Mouse (Mus musculus) erythroid progenitor cell, adult 5-6 weeks (primary cell): Measurements from ENCODE around the gene Sesn1. TPM values are rescaled to one million over a fixed set of nuclear protein-coding genes. Genes with fewer than 3 reads are reported as not detected.
A peak's percentile ranks its signal among the peaks of the same experiment; 100 is the strongest.
"Not testable (repeated sequence)": the region's sequence is repeated elsewhere in the genome, so short reads cannot be mapped to it uniquely, and the experiment has no call there.

Experiments used
- ATAC-seq: replicated peaks from 2 replicates; pipeline ENCODE4 v1.8.0; 2016; ENCODE audit warnings: moderate number of reproducible peaks, mild to moderate bottlenecking, moderate TSS enrichment, inconsistent platforms; ENCODE audit not compliant: poor library complexity, low FRiP score, severe bottlenecking
- total RNA-seq, 2 experiments: library from RNA; stranded (forward) in 1 of 2; stranded (reverse) in 1 of 2; fragments of 150-400 nt in 1 of 2; fragments of 186-747, 209-891 nt in 1 of 2; gene quantifications; 2 replicates each; pipeline versions ENCODE4 v1.2.3 to v1.2.4; 2015 to 2017; ENCODE audit warnings: low replicate concordance in 2 of 2

Gene Sesn1
- total RNA-seq, 2 experiments from 2014 or later, result 56.7 to 88.9 TPM

DNA sequence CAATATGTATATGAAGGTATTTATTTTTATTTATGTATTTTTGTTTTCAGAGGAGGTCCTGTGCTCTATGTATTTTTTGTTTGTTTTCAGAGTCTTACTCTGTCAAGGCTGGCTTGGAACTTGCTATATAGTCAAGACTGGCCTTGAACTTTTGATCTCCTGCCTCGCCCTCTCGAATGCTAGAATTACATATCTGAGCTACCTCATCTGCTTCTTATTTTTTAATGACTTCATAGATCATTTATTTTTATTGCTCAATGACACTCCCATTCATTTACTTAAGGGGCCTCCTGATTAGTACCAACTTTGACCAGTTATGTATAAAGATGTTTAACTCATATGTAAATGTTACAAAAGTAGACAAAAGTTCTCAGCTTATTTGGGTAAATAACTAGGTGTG is 87.1 kb downstream of the Sesn1 start:
- no peak for ATAC-seq

DNA sequence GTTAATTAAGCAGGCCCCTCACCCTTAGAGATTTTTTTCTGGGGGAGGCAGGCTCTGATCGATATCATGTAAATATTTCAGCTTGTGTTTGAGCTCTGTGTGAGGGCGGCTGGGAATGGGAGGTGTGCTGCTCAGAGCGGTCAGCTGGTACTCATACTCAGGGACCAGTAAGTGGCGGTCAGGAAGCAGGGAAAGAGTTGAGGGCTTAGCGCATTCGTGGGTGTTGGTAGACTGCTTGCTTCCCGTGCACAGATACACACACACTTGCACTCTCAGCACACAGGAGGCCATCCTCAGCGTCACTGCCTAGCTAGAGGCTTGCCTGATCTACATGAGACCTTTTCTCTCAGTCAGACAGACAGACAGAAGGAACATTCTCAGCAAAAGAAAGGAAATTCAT is 91.7 kb downstream of the Sesn1 start:
- no peak for ATAC-seq

DNA sequence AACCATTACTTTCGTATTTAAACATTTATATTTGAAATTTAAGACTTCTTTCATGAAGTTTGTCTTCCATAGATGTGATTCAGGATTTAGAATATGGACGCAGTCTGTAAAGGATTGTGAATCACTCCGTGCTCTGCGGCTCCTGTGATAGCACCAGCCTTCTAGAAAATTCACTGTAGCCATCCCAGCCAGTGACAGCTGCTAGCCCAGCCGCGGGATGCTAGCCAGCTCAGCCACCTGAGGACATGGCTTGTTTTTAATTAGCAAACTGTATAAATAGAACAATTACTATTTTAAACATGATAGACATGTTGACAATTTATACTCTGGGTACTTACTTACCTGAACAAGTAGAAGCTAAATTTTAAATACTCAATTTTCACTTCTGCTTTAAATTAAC is 92.1 kb downstream of the Sesn1 start:
- no peak for ATAC-seq

DNA sequence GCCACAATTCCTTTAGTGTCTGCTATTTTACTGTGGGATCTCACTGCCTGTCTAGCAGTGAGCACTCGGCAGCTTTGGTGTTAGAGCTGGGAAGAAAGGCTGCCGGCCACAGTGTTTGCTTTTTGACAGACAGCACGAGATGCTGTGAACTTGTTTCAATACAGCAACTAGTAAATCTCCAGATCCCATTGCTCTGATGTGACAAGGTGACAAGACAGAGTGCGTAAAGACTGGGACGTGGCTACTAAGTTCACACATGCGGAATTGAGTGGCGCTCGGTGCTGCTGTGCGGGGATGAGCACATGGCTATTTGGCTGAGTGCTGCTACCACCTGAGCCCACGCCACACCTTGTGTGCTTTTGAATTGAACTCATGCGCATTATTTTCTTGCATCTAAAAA is 97.7 kb downstream of the Sesn1 start:
- ATAC-seq, result no peak

DNA sequence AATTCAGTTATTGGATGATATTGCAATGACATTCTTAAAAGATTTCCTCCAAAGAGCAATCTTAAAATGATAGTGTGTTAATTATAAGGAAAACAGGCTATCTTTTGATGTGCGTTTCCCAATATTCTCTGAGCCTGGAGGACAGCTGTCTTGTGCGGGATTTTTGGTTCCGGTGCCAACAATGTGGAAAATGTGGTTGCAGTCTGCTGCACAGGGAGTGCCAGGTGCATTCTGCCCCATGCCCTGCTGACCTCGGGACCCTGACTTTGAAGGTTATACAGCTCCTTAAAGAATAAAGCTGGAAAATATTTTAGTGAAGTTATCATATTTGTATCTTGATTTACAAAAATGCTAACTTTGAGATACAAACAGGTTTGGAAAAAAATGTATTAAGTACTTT is 98.2 kb downstream of the Sesn1 start:
- ATAC-seq, result no peak

DNA sequence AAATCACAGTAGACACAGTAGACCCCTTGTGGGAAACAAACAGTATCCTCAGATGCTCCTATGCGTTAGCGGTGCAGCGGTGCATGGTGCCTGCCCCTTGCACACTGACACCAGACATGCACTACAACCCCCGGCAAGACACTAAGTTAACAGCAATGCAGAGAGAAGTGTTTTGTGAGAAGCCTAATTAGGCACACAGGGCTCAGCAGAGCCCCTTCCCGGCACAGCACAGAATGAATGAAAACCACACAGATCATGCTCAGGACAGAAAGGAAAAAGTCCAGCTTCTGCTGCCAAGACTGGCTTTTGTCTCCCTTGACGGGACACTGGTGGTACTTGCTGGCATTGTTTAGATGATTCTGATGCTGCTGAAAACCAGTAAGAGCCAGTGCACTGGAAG is 99.2 kb downstream of the Sesn1 start:
- ATAC-seq, result no peak

DNA sequence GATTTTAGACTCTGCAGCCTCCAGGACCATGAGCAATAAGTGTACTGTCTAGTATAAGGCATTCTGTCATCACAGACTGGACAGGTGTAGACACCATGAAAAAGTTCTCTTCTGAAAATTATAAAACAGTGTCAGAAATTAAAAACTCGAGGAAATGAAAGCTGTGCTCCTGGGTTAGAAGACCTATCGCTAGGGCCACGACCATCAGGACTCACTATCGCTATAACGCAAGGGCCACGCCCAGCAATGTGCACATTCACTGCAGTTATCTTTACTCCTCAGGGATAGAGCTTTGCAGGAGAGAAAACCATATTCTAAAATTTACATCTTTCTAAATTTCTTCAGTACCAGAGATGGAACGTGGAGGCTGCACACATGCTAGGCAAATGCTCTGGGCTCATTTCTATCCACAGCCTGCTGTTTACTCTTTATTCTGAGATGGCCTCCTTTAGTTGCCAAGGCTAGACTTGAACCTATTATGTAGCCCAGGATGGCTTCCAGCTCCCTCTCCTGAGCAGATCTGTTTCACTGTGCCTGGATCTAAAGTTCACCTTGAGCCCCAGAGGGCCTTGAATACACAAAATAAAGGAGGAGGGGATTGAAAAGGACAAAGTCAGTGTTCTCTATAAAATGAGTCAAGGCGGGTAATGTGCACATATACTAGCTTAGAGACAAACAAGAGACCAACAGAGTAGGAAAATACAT is 102.7 kb downstream of the Sesn1 start:
- peak; percentile 95 for ATAC-seq

DNA sequence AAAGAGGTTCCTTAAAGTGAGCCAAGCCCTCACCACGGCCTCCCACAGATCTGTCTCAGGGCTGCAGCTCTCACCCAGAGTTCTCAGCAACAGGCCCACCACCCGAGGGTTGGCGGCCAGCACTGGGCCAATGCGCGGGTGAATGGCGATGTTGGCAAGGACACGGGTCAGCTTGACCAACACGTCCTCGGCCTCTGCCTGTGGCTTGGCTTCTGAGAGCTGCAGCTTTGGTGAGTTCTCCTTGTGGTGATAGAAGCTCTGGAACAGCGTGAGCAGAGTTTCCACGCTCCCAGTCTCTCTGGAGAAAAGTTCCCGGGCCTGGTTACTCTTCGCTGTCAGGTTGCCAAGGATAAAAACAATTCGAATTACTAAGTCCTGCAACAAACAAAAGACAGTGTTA is 117.0 kb downstream of the Sesn1 start:
- no peak for ATAC-seq

DNA sequence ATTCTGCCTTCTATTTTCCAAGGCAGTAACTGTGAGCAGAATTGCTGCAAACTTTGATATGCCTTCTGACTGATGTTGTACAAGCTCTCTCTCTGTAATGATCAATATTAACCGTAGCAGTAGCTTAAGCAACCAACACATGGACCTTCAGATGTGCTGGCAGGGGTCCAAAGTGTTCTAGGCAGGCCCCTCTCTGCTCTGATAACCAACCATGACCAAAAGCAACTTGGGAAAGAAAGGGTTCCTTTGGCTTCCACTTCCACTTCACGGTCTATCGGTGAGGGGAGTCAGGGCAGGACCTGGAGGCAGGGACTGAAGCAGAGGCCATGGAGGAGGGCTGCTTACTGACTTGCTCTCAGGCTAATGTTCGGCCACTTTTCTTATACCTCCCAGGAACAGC is 121.2 kb downstream of the Sesn1 start:
- ATAC-seq, result no peak

DNA sequence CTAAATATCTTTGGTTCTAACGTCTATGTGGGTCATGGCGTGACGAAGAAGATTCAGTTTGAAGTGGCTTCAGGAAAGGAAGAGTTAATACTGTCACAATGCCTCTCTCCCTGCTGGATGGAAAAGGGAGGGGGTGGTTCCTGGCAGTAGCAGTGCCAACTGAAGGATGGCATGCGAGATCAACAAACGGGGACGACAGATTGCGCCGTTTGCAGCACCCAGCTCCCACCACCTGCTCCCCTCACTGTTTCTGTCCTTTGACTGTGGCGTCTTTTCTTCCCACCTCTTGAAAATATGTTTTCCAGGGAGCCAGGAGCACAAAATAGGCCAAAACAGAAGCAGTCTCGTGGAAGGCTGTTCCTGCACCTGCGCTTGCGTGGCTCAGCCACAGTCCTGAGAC is 122.2 kb downstream of the Sesn1 start:
- no peak for ATAC-seq

DNA sequence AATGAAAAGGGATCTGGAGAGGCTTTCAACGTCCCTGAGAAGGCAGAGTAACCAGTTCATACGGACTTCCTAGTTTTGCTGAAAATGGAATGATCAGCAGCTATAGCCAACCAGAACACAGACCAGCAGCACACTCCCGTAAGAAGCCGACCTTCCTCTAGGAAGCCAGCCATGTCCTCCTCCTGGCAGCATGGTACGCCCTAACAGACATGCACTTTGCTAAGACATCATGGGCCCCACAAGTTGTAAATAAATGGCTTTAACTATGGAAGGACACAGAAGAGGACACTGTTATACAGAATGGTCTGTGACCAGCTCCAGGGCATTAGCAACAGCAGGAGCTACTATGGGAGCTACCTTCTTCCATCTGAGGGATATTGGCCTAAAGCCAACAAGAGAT is 123.2 kb downstream of the Sesn1 start:
- no peak for ATAC-seq

DNA sequence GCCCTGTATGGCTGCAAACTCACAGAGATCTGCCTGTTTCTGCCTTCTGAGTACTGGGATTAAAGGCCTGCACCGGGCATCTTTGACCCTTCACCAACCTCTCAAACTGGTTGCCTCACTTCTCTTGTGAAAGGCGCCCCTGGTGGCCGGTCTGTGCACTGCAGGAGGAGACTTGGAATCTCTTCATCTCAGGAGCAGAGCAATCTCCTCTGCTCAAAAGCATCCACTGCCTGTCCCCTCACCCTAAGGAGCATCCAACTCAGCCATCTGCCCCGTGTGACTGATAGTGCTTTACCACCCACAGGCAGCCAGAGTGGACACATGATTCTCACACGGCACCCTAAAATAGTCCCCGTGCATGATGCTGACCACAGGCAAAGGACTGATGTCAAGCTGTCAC is 123.8 kb downstream of the Sesn1 start:
- peak; percentile 74 for ATAC-seq

DNA sequence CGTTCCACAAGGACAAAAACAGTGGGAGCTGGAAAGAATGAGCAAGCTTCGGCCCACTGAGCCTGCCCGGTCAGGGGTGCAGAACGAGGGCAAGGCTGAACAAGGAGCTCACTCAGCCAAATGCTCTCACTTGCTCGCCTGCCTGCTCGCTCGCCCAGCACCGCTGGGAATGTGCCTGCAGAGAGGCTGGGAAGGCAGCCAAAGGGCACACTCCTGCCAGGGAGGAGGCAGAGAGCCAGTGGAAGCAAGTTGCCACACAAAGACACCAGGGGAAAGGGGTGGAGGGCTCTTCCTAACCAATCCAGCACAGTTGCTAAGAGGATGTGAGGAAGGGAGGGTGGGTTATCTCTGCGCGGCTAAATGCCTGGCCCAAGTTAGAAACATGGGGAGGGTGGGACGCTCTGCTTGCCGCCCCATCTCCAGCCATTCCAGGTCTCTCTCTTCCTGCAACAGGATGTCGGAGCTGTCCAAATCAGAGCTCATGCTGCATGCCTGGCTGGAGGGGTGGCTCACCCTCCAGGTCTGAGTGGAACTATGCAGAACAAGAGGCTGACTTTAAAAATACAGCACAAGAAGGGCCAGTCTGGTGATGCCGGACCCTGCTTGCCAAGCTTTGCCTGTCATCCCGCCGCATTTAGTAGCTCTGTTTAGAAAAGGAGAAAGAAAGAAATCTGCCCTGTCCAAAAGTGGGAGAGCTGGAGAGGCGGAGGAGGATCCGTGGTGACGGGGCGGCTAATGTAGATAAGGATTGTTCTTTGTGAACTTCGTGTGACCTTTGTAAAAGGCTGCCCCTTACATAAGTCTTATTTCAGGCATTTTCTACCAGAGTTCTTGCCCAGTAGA is 125.1 kb downstream of the Sesn1 start:
- ATAC-seq, result no peak

DNA sequence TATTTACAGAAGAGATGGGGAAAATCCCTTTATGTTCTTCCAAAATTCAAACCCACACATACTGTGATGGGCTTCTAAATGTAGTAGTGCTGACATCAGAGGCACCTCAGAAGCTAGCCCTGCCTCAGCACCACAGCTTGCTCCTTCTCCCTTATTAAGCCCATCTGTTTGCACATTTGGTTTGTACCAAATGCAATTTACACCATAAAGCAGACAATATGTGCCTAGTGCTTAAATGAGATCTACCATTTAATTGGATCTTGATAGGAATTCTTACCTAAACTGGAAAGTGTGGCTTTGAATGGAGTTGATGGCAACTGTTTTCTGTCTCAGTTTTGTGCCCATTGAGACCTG is 125.7 kb downstream of the Sesn1 start:
- no peak for ATAC-seq

DNA sequence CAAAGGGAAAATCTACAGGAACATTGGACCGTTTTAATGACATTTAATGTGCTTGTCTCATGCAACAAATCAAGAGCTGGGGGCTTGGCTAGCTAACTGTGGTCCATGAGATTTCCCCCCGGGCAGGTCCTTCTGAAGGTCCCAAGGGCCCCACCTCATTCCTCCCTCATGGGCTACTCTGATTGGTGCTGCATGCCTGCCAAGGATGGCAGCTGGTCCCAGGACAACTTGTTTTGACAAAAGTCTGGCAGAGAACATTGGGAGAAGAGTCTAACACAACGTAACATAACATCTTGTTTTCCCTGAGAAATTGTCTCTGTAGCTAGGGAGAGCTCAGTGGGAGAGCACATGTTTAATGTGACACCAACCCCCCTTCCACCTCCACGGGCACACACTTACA is 126.4 kb downstream of the Sesn1 start:
- ATAC-seq, result no peak

DNA sequence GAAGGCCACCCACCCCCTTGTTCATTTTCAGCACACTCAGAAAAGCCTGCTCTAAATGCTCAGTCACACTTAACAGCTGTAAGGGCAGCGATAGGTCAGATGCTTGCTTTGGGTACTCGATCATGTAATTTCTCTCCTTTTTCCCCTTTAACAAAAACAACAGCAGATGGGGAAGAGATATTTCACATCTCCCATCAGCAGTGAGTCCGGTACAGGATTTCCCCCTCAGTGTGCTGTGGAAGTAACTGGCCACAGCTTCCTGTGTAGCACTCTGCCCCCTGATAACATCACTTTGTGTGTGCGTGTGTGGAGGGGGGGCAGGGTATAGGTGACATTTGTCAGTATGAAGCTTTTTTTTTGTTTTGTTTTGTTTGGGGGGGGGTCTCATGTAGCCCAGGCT is 127.4 kb downstream of the Sesn1 start:
- no peak for ATAC-seq

DNA sequence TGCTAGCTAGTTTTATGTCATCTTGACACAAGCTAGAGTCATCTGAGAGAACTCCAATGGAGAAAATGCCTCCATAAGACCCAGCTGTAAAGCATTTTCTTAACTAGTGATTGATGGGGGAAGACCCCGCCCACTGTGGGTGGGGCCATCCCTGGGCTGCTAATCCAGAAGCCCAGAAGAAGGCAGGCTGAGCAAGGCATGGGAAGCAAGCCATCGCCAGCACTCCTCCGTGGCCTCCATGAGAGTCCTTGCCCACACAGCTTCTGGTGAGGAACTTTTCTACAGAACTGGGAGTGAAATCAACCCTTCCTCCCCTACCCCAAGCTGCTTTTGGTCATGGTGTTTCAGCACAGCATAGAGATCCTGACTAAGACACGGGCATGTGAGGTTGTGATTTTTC is 129.4 kb downstream of the Sesn1 start:
- ATAC-seq, result no peak

DNA sequence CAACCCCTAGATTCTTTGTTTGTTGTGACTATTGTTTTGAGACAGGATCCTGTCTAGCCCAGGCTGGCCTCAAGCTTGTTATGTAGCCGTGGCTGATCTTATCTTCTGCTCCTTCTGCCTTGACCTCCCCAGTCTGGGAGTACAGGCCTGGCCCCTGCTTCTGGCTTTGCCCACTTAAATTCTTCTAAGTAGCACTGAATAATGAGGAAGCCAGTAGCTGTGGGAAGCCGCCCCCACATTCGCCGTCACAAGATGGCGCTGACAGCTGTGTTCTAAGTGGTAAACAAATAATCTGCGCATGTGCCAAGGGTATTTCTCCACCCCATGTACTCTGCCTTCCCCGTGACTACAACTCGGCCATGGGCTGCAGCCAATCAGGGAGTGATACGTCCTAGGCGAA is 142.6 kb downstream of the Sesn1 start:
- not testable (repeated sequence) for ATAC-seq

DNA sequence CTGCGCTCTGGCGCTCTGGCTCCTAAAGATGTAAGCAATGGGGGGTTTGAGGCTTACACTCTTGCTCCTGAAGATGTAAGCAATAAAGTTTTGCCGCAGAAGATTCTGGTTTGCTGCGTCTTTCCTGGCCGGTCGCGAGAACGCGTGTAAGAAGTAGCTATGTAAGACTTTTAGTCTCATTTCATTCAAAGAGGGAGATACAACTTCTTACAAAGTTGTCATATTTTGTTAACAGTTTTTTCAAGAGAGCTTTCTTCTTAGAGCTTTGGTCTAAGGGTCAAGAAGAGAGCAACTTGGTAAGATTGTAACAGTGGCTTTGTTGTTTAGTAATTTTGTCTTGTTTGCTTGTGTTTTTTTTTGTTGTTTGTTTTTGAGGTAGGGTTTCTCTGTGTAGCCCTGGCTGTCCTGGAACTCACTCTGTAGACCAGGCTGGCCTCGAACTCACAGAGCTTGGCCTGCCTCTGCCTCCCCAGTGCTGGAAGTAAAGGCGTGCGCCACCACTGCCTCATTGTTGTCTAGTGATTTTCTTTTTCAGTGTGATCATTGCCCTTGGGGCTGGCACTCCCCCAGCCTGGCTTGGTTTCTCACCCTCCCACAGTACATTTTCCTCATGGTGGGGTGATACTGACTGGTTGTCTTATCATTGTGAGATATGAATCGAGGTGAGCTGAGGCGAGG is 143.3 kb downstream of the Sesn1 start:
- no peak for ATAC-seq

DNA sequence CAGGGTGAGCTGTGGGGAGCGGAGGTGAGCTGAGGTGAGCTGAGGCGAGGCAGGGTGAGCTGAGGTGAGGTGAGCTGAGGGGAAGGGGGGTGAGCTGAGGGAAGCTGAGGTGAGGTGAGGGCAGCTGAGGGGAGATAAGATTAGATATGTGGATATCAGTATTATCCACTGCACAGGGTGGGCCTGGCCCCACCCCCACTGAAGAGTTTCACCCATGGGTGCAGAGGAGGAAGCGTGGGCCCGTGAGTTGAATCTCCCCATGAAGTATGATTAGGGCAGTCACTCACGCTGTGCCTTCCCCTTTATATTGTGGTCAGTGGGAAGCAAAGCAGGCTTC is 143.8 kb downstream of the Sesn1 start:
- ATAC-seq, result no peak
